Mouse (Mus musculus): ENCODE results near the gene Dhcr24.

Dhcr24 gene

GRCm38 (mm10) chr4:106606639-106607554 lies 46.1 kb downstream of the Dhcr24 start:
- in situ Hi-C loops (cut with MboI) = no loop called here

GRCm38 (mm10) chr4:106607905-106608304 lies 47.1 kb downstream of the Dhcr24 start:
- in situ Hi-C loops (cut with MboI) = no loop called here

GRCm38 (mm10) chr4:106613105-106613504 lies 52.3 kb downstream of the Dhcr24 start:
- in situ Hi-C loops (cut with MboI) = no loop called here

GRCm38 (mm10) chr4:106613560-106613959 lies 52.7 kb downstream of the Dhcr24 start:
- in situ Hi-C loops (cut with MboI) = no loop called here

GRCm38 (mm10) chr4:106614180-106614797 lies 53.5 kb downstream of the Dhcr24 start:
- in situ Hi-C loops (cut with MboI) = no loop called here

GRCm38 (mm10) chr4:106614881-106615280 lies 54.0 kb downstream of the Dhcr24 start:
- in situ Hi-C loops (cut with MboI) = no loop called here

- in situ Hi-C loops (cut with MboI) = no loop called here
Observed at GRCm38 (mm10) chr4:106615637-106616036, 54.8 kb downstream of the Dhcr24 start.

- in situ Hi-C loops (cut with MboI) = no loop called here
Observed at GRCm38 (mm10) chr4:106617056-106617455, 56.2 kb downstream of the Dhcr24 start, which contains the start of gene Lexm. TSS of gene Lexm (minus strand) at chr4:106617241.

- in situ Hi-C loops (cut with MboI) = no loop called here
Observed at GRCm38 (mm10) chr4:106618898-106619297, 58.1 kb downstream of the Dhcr24 start.

- in situ Hi-C loops (cut with MboI) = no loop called here
Observed at GRCm38 (mm10) chr4:106621428-106621827, 60.6 kb downstream of the Dhcr24 start.

- in situ Hi-C loops (cut with MboI) = no loop called here
Observed at GRCm38 (mm10) chr4:106622030-106622493, 61.2 kb downstream of the Dhcr24 start, which contains the start of gene Ttc22. TSS of gene Ttc22 (plus strand) at chr4:106622432.

GRCm38 (mm10) chr4:106622712-106623111 lies 61.9 kb downstream of the Dhcr24 start:
- in situ Hi-C loops (cut with MboI) = no loop called here

- in situ Hi-C loops (cut with MboI) = no loop called here
Observed at GRCm38 (mm10) chr4:106624271-106624670, 63.4 kb downstream of the Dhcr24 start.

GRCm38 (mm10) chr4:106627809-106628208 lies 67.0 kb downstream of the Dhcr24 start:
- in situ Hi-C loops (cut with MboI) = no loop called here

- in situ Hi-C loops (cut with MboI) = no loop called here
Observed at GRCm38 (mm10) chr4:106628650-106629360, 68.0 kb downstream of the Dhcr24 start.

GRCm38 (mm10) chr4:106629374-106629773 lies 68.5 kb downstream of the Dhcr24 start:
- in situ Hi-C loops (cut with MboI) = no loop called here

- in situ Hi-C loops (cut with MboI) = loop anchor here (10.0 kb wide), 1 partner anchor 74 kb away; no protein-coding TSS in a partner anchor
Observed at GRCm38 (mm10) chr4:106630333-106631220, 69.7 kb downstream of the Dhcr24 start.

GRCm38 (mm10) chr4:106632313-106632712 lies 71.5 kb downstream of the Dhcr24 start:
- in situ Hi-C loops (cut with MboI) = loop anchor here (10.0 kb wide), 1 partner anchor 72 kb away; no protein-coding TSS in a partner anchor

GRCm38 (mm10) chr4:106633281-106634085 lies 72.6 kb downstream of the Dhcr24 start:
- in situ Hi-C loops (cut with MboI) = loop anchor here (10.0 kb wide), 1 partner anchor 71 kb away; no protein-coding TSS in a partner anchor

GRCm38 (mm10) chr4:106634086-106634479 lies 73.2 kb downstream of the Dhcr24 start:
- in situ Hi-C loops (cut with MboI) = loop anchor here (10.0 kb wide), 1 partner anchor 71 kb away; no protein-coding TSS in a partner anchor
